Mouse (Mus musculus) mesoderm, embryonic 11.5 days (tissue): Measurements from ENCODE around the gene Gprin3.

Source experiments
- DNase-seq: peaks from one replicate; pipeline ENCODE4 v3.0.0-alpha.2; 2012; ENCODE audit warnings: low read depth, low spot score

Gprin3 gene

GRCm38 (mm10) chr6:59425824-59426533 is at the start of gene Gprin3:
TSS of gene Gprin3 (minus strand) at chr6:59426294.
- DNase-seq = peak; percentile 65

DNA sequence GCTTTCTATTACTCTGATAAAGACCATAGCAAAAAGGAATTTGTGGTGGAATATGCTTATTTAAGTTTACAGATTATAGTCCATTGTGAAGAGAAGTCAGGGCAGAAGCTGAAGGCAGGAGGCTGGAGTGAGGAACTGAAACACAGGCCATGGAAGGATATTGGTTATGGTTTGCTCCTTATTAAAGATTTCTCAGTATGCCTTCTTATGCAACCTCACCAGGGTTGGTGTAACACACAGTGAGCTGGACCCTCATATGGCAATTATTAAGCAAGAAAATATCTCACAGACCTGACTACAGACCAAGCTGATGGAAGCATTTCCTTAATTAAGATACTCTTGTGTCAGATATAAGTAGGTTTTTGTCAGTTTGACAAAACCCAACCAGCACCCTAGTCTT is 32.8 kb upstream of the Gprin3 start:
- DNase-seq = no peak

- no peak for DNase-seq
Measured at GRCm38 (mm10) chr6:59456116-59456515, 30.0 kb upstream of the Gprin3 start.

DNA sequence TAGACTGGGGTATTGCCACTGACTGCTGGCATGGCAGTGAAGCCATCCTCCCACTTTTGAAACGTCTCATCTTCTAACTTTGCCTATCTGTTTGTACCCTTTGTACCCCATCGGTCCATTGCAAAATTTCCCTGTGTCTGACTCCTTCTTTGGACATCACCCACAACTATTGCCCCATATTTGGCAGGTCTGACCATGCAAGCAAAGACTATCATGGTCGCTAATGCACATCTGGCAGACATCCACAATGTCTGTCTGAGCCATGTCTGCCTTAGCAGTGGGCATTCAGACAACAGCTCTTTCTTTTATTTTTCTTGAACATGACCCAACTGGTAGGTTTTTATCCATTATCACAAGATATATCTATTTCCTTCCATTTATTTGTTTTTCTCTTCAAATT is 25.3 kb upstream of the Gprin3 start:
- DNase-seq = no peak

- DNase-seq = no peak
Measured at GRCm38 (mm10) chr6:59445101-59445503, 19.0 kb upstream of the Gprin3 start.

DNA sequence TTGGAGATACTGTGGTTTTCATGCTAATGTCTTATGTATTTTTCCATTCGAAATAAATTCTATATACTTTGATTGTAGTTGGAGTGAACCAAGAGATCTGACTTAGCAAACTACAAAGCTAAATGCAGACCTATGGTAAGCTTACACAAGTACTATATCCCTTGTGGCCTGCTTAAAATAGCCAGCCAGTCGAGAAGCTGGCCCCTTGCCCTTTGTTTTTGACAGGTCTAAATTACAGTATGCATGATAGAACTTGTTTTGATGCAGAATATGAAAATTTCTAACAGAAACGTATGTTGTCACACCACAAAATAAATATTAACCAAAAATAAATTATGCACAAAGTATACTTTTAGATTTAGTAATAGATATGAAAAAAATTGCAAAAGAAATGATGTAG is 9.8 kb upstream of the Gprin3 start:
- no peak for DNase-seq

GRCm38 (mm10) chr6:59433116-59433515 is 7.0 kb upstream of the Gprin3 start:
- DNase-seq = no peak

- DNase-seq = no peak
Measured at GRCm38 (mm10) chr6:59426534-59426885, 416 bp upstream of the Gprin3 start.

DNA sequence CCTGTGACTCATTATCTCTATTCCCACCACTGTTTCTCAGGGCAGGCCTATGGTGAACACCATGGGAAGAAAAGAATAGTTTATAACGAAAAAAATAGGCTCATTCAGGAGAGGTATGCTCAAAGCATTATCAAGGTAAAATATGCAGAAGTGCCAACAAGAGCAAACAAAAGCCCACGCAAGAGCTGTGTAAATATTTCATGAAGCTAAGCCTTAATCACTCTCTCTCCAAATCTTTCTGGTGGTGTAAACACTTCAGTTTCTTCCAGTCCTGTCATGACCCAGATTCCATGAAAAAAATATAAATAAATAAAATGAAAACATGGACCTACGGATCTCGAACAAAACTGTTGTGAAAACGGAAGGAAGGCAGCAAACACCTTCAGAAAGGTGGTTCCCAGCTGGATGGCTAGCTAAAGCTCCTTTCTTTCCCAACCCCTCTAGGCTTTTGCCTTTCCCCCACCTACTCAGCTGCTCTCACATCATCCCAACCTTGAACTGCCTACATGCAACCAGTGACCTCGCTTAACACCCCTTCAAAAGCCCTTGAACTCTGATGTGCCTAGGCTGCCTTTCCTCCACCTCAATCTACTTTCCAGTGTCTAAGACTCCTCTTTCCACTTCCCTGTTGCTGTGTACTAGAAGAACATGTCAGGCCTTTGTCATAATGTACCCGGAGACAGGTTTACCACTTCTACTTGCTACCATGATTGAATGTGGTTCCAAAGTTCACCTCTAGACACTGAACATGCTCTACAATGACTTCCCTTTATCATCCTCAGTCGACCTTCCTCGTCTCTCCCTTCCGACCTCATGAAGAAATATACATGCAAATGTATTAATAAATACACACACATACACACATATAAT is 988 bp downstream of the Gprin3 start:
- DNase-seq = no peak

DNA sequence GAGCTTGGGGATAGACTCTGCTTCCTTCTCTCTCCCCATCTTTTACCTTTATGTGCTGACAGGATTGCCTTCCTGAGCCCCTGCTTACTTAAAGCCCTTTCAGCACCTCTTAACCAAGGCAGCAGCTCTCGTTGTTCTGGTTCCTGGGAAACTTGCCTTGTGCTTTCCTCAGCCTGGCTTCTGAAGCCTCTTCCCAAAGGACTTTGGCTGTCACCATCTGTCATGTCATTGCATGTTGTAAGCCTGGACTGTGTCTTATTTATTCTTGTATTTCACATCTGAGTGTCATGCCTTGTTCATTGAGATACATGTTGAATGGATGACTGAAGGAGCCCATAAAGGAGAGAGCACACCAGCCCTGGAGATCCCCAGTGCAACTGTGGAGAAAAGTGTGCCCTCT is 2.3 kb downstream of the Gprin3 start:
- DNase-seq = no peak

DNA sequence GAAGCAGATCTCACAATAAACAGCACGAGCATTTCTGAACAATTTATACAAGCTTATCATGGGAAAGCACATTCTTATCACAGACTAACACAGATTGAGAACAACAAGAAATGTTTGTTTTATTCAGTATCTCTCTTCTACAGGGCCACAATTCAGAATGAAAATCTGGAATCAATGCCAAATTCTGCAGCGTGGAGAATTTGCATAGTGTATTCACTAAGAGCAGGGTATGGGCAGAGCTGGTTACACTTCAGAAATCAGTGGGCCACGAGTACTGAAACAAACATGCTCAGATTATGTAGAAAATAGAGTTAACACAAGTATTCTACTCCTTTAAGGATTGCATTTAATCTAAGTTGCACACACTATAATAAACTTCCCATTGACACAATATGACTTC is 6.8 kb downstream of the Gprin3 start:
- no peak for DNase-seq

DNA sequence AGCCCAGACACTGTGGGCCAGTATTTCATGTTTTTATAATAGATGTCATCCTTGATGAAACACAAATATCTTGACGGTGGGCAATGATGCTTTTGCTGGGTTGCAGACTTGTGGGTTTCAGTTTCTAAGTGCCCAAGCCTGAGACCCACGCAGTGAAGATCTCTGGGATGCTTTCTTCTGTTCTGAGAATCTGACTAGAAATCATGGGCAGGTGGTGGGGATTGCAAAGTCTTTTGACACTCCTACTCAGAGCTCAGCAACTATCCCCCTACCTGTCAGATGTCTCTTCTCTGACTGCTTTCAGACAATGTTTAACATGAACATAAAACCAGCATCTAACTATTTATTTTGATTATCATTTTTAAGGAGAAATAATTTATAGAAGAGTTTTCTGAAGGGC is 7.4 kb downstream of the Gprin3 start:
- no peak for DNase-seq

DNA sequence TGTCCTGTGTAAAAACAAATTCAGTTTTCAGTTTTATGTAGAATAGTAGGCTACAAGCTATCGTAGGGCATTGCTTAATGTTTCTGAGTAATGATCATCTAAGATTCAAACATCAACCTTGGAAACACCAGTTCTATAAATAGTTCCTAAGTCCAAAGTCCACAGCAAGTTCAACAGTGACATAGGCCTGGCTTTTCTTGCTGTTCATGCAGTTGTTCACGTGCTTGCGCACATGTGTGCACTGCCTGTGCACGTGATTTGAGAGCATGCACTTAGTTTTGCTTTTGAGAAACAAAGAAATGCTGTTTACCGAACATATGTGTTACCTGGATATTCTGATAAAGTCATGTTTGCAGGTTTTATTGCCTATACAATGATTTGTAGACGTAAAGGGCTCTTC is 11.3 kb downstream of the Gprin3 start:
- no peak for DNase-seq

GRCm38 (mm10) chr6:59412417-59413346 is 13.4 kb downstream of the Gprin3 start:
- DNase-seq = no peak

- no peak for DNase-seq
Measured at GRCm38 (mm10) chr6:59409001-59409700, 16.9 kb downstream of the Gprin3 start.

GRCm38 (mm10) chr6:59407482-59407997 is 18.6 kb downstream of the Gprin3 start:
- no peak for DNase-seq

DNA sequence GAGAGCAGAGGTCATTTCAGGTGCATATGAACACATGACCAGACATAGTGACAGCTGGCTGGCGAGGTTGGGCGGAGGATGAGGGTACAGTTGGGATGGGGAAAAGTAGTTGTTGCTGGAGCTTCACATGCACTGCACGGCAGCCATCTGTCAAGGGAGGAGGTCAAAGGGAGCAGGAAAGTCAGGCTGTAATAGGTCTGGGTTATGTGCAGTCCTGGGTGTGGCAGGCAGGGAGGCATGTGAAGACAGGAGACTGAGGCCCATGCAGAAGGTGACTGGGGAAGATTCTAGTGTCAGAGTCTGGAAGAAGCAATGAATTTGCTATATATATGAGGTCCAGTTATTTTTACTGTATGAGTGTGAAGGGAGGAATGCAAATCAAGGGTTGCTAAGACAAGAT is 35.9 kb downstream of the Gprin3 start:
- DNase-seq = no peak

DNA sequence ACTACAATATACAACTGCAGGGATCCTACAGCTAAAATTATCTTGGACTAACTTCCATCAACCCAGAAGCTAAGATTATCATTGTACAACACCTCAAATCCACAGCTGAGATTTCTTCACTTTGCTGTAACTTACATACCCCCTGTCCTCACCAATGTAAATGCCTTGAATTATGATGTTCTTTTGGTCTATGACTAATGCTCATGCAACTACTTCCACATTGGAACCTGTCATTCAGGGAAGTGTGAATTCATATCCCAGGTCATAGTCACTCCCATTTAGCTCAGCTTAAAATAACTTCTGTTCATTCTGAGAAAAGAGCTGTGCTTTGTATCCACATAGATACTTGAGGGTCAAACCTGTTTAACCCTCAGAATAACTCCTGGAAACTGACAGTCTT is 60.8 kb downstream of the Gprin3 start:
- no peak for DNase-seq

DNA sequence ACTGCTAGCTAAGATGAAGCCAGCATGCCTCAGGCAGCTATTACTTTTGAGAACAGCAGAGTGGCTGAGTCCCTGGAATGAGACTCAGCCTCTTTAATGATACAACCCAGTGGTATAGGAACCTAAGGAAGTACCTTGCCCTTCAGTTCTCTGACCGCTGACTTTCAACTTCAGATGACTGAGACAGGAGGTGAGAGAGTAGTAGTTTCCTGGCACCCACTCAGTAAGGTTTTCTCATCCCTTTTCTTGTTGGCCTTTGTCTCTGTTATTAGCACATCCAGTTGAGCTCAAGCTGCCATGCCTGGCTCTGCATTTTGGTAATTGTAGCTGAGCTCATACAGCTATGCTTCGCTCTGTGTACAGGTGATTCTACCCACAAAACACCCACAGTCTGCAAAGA is 62.8 kb downstream of the Gprin3 start:
- no peak for DNase-seq

- no peak for DNase-seq
Measured at GRCm38 (mm10) chr6:59354943-59355342, 71.2 kb downstream of the Gprin3 start.

- DNase-seq = no peak
Measured at GRCm38 (mm10) chr6:59351108-59351789, 74.8 kb downstream of the Gprin3 start.
